In the genomic region with DNA sequence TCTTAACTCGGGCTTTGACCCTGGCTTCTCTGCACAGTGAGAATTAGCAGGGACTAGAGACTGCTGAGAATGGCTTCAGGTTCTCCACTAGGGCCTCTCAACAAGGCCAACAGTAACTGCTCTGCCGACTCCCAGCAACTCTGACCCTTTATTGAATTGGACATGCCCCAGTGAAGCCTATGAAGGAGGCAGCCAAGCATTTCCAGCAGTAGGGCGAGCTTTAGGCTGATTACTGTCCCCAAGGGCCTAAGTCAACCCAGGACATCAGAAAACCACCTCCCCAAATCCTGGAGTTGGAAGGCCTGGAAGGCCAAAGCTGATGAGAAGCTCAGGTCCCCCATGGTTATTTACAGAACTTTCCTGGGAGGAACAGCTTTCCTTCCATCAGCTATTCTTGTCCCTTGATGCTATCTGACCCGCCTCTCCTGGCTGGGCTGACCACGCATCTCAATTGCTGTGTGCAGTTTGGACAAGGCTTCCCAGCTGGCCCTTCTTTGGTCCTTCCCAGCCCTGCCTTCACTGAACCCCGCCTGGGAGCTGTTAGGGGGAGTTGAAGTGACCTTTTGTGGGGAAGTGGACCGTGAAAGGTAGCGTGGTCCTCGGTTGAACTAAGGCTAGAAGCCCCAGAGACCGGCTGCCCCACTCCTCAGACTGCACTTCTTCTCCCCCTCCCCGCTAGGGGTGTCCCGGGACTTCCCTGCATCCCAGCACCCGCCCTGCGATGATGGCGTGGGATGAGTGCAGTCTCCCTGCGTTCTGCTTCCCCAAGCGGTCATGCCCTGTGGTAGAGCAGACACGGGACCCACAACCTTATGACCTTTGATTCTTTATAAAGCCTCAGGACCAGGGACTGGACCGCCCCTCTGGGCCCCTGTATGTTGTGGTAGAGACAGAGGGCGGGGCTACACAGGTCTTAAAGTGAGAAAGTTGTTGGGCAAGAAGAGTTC, we compare ENCODE assay signal across 8 mouse cellular contexts. TPM values are rescaled to one million over a fixed set of nuclear protein-coding genes. Genes with fewer than 3 reads are reported as not detected.
DNase-seq lines count a peak whose midpoint lies in the region; ATAC-seq and TF ChIP-seq lines count a peak whose summit lies in the region.

No protein-coding gene starts in this region.

- no peak overlapping the region for H3K4me3 ChIP-seq in midbrain, embryonic 12.5 days
- no peak overlapping the region for H3K4me3 ChIP-seq in midbrain, embryonic 14.5 days (replicated peaks; ENCODE audit: low read depth, low read length)
- no peak overlapping the region for H3K4me3 ChIP-seq in embryonic facial prominence, embryonic 13.5 days
- no peak overlapping the region for H3K4me3 ChIP-seq in liver, postnatal 0 days (ENCODE audit: low read depth, low read length)

- no peak overlapping the region for H3K9ac ChIP-seq in midbrain, embryonic 12.5 days (replicated peaks)
- H3K9ac ChIP-seq in midbrain, embryonic 14.5 days (replicated peaks; ENCODE audit: low read length), result no peak overlapping the region
- no peak overlapping the region for H3K9ac ChIP-seq in embryonic facial prominence, embryonic 13.5 days
- no peak overlapping the region for H3K9ac ChIP-seq in liver, postnatal 0 days (replicated peaks)

- peaks cover 37% of the 10 kb centered on the region for H3K4me1 ChIP-seq in midbrain, embryonic 12.5 days
- peaks cover 5% of the 10 kb centered on the region; the same call in 1 of the 2 replicates for H3K4me1 ChIP-seq in midbrain, embryonic 14.5 days (ENCODE audit: control insufficient read depth, insufficient read depth, low read length)
- peaks cover 45% of the 10 kb centered on the region for H3K4me1 ChIP-seq in embryonic facial prominence, embryonic 13.5 days
- peaks cover 29% of the 10 kb centered on the region for H3K4me1 ChIP-seq in liver, postnatal 0 days (ENCODE audit: insufficient read depth)

- H3K27ac ChIP-seq in midbrain, embryonic 12.5 days (replicated peaks), result peak overlapping the region; percentile 54
- no peak overlapping the region for H3K27ac ChIP-seq in midbrain, embryonic 14.5 days (replicated peaks; ENCODE audit: low read depth, low read length)
- H3K27ac ChIP-seq in embryonic facial prominence, embryonic 13.5 days, result no peak overlapping the region
- peak overlapping the region; percentile 12; the same call in 1 of the 2 replicates for H3K27ac ChIP-seq in liver, postnatal 0 days (ENCODE audit: low read depth)

- WGBS in midbrain, embryonic 12.5 days, result 10% methylated on average over 20 of the region's 20 CpGs
- WGBS in midbrain, embryonic 14.5 days, result 14% methylated on average over 20 of the region's 20 CpGs
- WGBS in embryonic facial prominence, embryonic 13.5 days, result 26% methylated on average over 20 of the region's 20 CpGs
- 36% methylated on average over 18 of the region's 20 CpGs for WGBS in liver, postnatal 0 days (ENCODE audit: insufficient replicate concordance)

- no peak for TF ChIP-seq EP300 in liver, postnatal 0 days (IDR thresholded peaks at IDR 0.05; ENCODE audit: low read depth)

- no peaks in the 10 kb centered on the region for H3K36me3 ChIP-seq in midbrain, embryonic 12.5 days
- 0 out of 2 replicates have a peak, but pooled peaks cover 5% of the 10 kb centered on the region for H3K36me3 ChIP-seq in midbrain, embryonic 14.5 days (ENCODE audit: control insufficient read depth, insufficient read depth, low read length)
- H3K36me3 ChIP-seq in embryonic facial prominence, embryonic 13.5 days, result no peaks in the 10 kb centered on the region
- H3K36me3 ChIP-seq in liver, postnatal 0 days (replicated peaks; ENCODE audit: insufficient read depth, low read length), result no peaks in the 10 kb centered on the region

- no peaks in the 10 kb centered on the region for H3K9me3 ChIP-seq in midbrain, embryonic 12.5 days
- no peaks in the 10 kb centered on the region for H3K9me3 ChIP-seq in midbrain, embryonic 14.5 days (ENCODE audit: control insufficient read depth, low read length)
- no peaks in the 10 kb centered on the region for H3K9me3 ChIP-seq in embryonic facial prominence, embryonic 13.5 days
- H3K9me3 ChIP-seq in liver, postnatal 0 days (ENCODE audit: low read length), result no peaks in the 10 kb centered on the region

- peak; percentile 30; the same call in 1 of the 2 replicates for ATAC-seq in midbrain, embryonic 12.5 days (ENCODE audit: low FRiP score, low read depth)
- ATAC-seq in midbrain, embryonic 14.5 days (ENCODE audit: low FRiP score, low TSS enrichment), result no peak
- no peak for ATAC-seq in embryonic facial prominence, embryonic 13.5 days (ENCODE audit: insufficient number of reproducible peaks, insufficient read depth, low FRiP score, low TSS enrichment, low read depth)
- ATAC-seq in liver, postnatal 0 days, result 0 out of 2 replicates have a peak, but pooled peaks have one; percentile 4
- no peak for ATAC-seq in CD4-positive, CD25-positive, alpha-beta regulatory T cell, adult 4 months

- no peak overlapping the region for H3K4me2 ChIP-seq in midbrain, embryonic 12.5 days (replicated peaks)
- H3K4me2 ChIP-seq in midbrain, embryonic 14.5 days (ENCODE audit: low read length), result no peak overlapping the region
- H3K4me2 ChIP-seq in embryonic facial prominence, embryonic 13.5 days, result 0 out of 2 replicates have a peak overlapping the region, but pooled peaks have one; percentile 2
- 0 out of 2 replicates have a peak overlapping the region, but pooled peaks have one; percentile 9 for H3K4me2 ChIP-seq in liver, postnatal 0 days (ENCODE audit: low read depth, low read length)

- H3K27me3 ChIP-seq in midbrain, embryonic 12.5 days, result peaks cover 11% of the 10 kb centered on the region
- no peaks in the 10 kb centered on the region for H3K27me3 ChIP-seq in midbrain, embryonic 14.5 days (ENCODE audit: control insufficient read depth, insufficient read depth, low read length)
- no peaks in the 10 kb centered on the region for H3K27me3 ChIP-seq in embryonic facial prominence, embryonic 13.5 days
- no peaks in the 10 kb centered on the region for H3K27me3 ChIP-seq in liver, postnatal 0 days (ENCODE audit: insufficient read depth, low read length)

- TF ChIP-seq CTCF in liver, postnatal 0 days (IDR thresholded peaks at IDR 0.05; ENCODE audit: low read depth), result no peak

- intact Hi-C loops in heart, postnatal 36 days (cut with DNase I), result loop anchor here (1.0 kb wide), 1 partner anchor 28 kb away; a partner anchor contains a TSS

- no peak for DNase-seq in midbrain, embryonic 14.5 days
- peak; percentile 51 to 68 for DNase-seq in heart, postnatal 36 days
- no peak for DNase-seq in liver, postnatal 0 days
- no peak for DNase-seq in cerebellum, postnatal 4 days (ENCODE audit: low spot score in 2 of 2)
- no peak for DNase-seq in adrenal gland, adult 18-20 months (ENCODE audit: low spot score in 2 of 2)

RNA-seq across cellular contexts. Expression of a gene that starts 27.3 kb away (rescaled TPM):
- 102 and 104 TPM in 2 replicates for polyA plus RNA-seq in midbrain, embryonic 12.5 days (2016; fragmentation: Nextera tagmentation; extraction: Ambion mirVana)
- polyA plus RNA-seq in midbrain, embryonic 14.5 days (2014; fragmentation: Nextera tagmentation; extraction: Ambion mirVana), result 45.4 and 49.5 TPM in 2 replicates
- polyA plus RNA-seq in embryonic facial prominence, embryonic 13.5 days (2015; fragmentation: Nextera tagmentation; extraction: Ambion mirVana), result 108 and 119 TPM in 2 replicates
- 10 to 100 TPM; 16.5 to 20.5 TPM for total RNA-seq in heart, postnatal 36 days (2021)
- polyA plus RNA-seq in liver, postnatal 0 days (2015; fragmentation: Nextera tagmentation; extraction: Ambion mirVana), result 12.4 and 13.7 TPM in 2 replicates
- 100 to 1,000 TPM in 1 of 2 experiments, 10 to 100 TPM in 1; 70.0 to 160 TPM for total RNA-seq in adrenal gland, adult 18-20 months (2021)
- 1 to 10 TPM; 2.1 to 2.3 TPM for polyA plus RNA-seq in CD4-positive, CD25-positive, alpha-beta regulatory T cell, adult 4 months (2017; shearing (Covaris generic))

Comparison
In these comparisons a context has a peak if more than half of its experiments do, and no peak if none do; other contexts are left out.
1. ATAC-seq: peak in midbrain, embryonic 12.5 days (single experiment) and liver, postnatal 0 days (single experiment); none in midbrain, embryonic 14.5 days (single experiment), embryonic facial prominence, embryonic 13.5 days (single experiment) and CD4-positive, CD25-positive, alpha-beta regulatory T cell, adult 4 months (single experiment).
2. H3K27ac ChIP-seq: peak in midbrain, embryonic 12.5 days (single experiment) and liver, postnatal 0 days (single experiment); none in midbrain, embryonic 14.5 days (single experiment) and embryonic facial prominence, embryonic 13.5 days (single experiment).
3. H3K4me2 ChIP-seq: peak in embryonic facial prominence, embryonic 13.5 days (single experiment) and liver, postnatal 0 days (single experiment); none in midbrain, embryonic 12.5 days (single experiment) and midbrain, embryonic 14.5 days (single experiment).
4. DNase-seq: peak in heart, postnatal 36 days (2 of 2); none in midbrain, embryonic 14.5 days (single experiment), liver, postnatal 0 days (single experiment), cerebellum, postnatal 4 days (0 of 2) and adrenal gland, adult 18-20 months (0 of 2).